Mouse (Mus musculus): Measurements from ENCODE around the gene Smarcc2. TPM values are rescaled to one million over a fixed set of nuclear protein-coding genes. Genes with fewer than 3 reads are reported as not detected.

Smarcc2 gene
- polyA plus RNA-seq, 1 experiment from 2014 or later, result 188 TPM

DNA sequence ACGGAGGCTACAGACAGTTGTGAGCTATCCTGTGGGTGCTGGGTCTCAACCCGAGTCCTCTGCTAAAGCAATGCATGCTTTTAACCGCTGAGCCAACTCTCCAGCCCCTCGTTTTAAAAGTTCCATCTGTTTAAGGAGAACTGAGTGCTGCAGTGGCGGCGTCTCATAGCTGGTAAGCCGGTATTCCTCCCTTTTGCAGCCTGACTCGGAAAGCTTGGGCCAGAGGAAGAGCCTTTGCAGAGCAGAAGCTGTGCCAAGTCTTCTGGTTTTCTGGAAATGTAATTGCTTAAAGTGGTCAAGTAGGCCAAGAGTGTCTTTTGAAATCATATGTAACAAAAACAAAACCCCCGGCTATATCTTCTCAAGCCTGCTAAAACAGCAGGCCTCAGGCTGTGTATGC, 49.2 kb downstream of the Smarcc2 start:
- no peak overlapping the region for H3K4me3 ChIP-seq
- H3K4me2 ChIP-seq (replicated peaks), result no peak overlapping the region
- WGBS, result 84% methylated on average over 9 of the region's 9 CpGs
- ATAC-seq (ENCODE audit: low FRiP score, low read depth), result no peak
- H3K9ac ChIP-seq (replicated peaks), result no peak overlapping the region
- peaks cover 12% of the 10 kb centered on the region; the same call in 1 of the 2 replicates for H3K36me3 ChIP-seq
- H3K27ac ChIP-seq (replicated peaks), result no peak overlapping the region
- H3K27me3 ChIP-seq, result no peaks in the 10 kb centered on the region
- 0 out of 2 replicates have a peak, but pooled peaks cover 4% of the 10 kb centered on the region for H3K9me3 ChIP-seq
- no peaks in the 10 kb centered on the region for H3K4me1 ChIP-seq

DNA sequence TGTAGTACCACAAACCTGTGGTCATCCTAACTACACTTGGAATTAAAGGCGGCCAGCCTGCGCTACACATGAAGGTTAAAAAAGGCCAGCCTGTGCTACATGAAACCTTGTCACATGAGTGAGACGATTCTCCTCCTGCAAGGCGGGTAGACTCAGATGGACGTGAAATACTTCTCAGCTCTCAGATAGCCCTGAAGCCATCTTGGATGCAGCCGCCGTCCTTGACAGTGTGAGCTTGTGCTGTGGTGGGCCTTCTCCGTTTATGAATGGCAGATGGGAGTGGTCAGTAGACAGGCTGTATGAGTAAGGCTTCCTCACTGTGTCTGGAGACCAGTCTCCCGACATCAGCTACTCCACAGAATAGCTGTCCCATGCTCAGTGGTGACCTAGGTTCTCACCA, 50.2 kb downstream of the Smarcc2 start:
- H3K4me3 ChIP-seq, result no peak overlapping the region
- no peak for ATAC-seq (ENCODE audit: low FRiP score, low read depth)
- no peak overlapping the region for H3K27ac ChIP-seq (replicated peaks)

DNA sequence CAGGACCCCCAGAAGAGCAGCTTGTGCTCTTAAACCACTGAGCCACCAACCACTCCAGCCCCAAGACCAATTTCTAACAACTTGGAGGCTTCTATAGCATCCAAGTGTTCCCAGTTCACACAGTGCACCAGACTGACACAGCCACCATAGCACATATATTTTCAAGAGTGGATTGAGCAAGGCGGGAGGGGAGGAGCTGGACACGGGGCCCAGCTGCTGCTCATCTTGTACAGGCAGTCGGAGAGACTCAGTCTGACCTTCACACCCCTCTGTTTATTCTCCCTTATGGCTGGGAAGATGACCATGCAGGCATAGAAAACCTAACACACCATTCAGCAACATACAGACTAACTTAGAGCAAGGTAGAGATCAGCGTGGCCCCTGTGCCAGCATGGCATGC, 50.8 kb downstream of the Smarcc2 start:
- WGBS, result 88% methylated on average over 4 of the region's 4 CpGs
- Histone ChIP-seq H3K4me2 (replicated peaks) (no peak overlapping the region), H3K36me3 (peaks cover 12% of the 10 kb centered on the region; the same call in 1 of the 2 replicates), H3K4me1 (no peaks in the 10 kb centered on the region), H3K27ac (replicated peaks) (no peak overlapping the region), H3K4me3 (no peak overlapping the region), H3K9ac (replicated peaks) (no peak overlapping the region), H3K9me3 (0 out of 2 replicates have a peak, but pooled peaks cover 4% of the 10 kb centered on the region), H3K27me3 (peaks cover under 1% of the 10 kb centered on the region; the same call in 1 of the 2 replicates)
- no peak for ATAC-seq (ENCODE audit: low FRiP score, low read depth)

More for the DNA sequence above, 50.2 kb downstream of the Smarcc2 start:
- 89% methylated on average over 9 of the region's 9 CpGs for WGBS
- Histone ChIP-seq H3K9me3 (0 out of 2 replicates have a peak, but pooled peaks cover 4% of the 10 kb centered on the region), H3K9ac (replicated peaks) (no peak overlapping the region), H3K4me2 (replicated peaks) (no peak overlapping the region), H3K36me3 (peaks cover 12% of the 10 kb centered on the region; the same call in 1 of the 2 replicates), H3K27me3 (no peaks in the 10 kb centered on the region), H3K4me1 (no peaks in the 10 kb centered on the region)

DNA sequence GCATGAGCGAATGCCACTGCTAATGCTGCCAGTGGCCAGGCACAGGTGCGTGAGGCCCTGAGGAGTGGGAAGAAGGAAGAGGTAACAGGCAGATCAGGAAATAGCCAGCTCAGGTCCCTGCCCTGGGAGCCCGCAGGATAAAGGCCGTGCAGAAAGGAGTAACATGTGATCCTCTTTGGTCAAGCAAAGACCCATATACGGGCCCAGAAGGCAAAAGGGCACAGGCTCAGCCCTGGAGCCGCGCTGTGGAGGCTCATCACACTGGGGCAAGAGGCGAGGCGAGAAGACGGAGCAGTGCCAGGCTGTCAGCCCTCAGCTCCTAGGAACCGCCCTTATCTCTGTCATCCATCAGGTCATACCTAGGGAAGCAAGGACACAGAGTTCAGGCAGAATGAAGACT, 51.3 kb downstream of the Smarcc2 start:
- H3K27me3 ChIP-seq, result peaks cover 5% of the 10 kb centered on the region
- H3K36me3 ChIP-seq, result peaks cover 15% of the 10 kb centered on the region; the same call in 1 of the 2 replicates
- H3K4me2 ChIP-seq (replicated peaks), result no peak overlapping the region
- WGBS, result 86% methylated on average over 11 of the region's 11 CpGs
- no peak overlapping the region for H3K27ac ChIP-seq (replicated peaks)
- no peak overlapping the region for H3K4me3 ChIP-seq
- no peak for ATAC-seq (ENCODE audit: low FRiP score, low read depth)
- H3K4me1 ChIP-seq, result no peaks in the 10 kb centered on the region
- H3K9ac ChIP-seq (replicated peaks), result no peak overlapping the region
- H3K9me3 ChIP-seq, result 0 out of 2 replicates have a peak, but pooled peaks cover 4% of the 10 kb centered on the region

DNA sequence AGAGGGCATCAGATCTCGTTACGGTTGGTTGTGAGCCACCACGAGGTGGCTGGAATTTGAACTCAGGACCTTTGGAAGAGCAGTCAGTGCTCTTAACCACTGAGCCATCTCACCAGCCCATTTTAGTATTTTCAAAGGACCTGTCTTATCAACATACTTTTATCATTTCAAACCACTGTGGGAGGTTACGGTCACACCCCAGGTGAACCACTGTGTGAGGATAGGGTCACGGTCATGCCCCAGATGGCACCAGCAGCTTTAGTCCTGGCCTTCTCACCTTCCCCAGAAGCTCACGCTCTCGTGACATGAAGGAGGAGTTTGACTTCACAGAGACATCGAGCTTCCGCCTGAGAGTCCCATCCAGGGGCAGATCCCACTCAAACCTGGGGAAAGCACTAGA, 52.1 kb downstream of the Smarcc2 start:
- Histone ChIP-seq H3K27ac (replicated peaks) (no peak overlapping the region), H3K4me3 (no peak overlapping the region), H3K9me3 (no peaks in the 10 kb centered on the region), H3K27me3 (peaks cover 13% of the 10 kb centered on the region), H3K4me1 (no peaks in the 10 kb centered on the region), H3K9ac (replicated peaks) (no peak overlapping the region), H3K36me3 (peaks cover 15% of the 10 kb centered on the region; the same call in 1 of the 2 replicates), H3K4me2 (replicated peaks) (no peak overlapping the region)
- 90% methylated on average over 9 of the region's 9 CpGs for WGBS
- ATAC-seq (ENCODE audit: low FRiP score, low read depth), result no peak

DNA sequence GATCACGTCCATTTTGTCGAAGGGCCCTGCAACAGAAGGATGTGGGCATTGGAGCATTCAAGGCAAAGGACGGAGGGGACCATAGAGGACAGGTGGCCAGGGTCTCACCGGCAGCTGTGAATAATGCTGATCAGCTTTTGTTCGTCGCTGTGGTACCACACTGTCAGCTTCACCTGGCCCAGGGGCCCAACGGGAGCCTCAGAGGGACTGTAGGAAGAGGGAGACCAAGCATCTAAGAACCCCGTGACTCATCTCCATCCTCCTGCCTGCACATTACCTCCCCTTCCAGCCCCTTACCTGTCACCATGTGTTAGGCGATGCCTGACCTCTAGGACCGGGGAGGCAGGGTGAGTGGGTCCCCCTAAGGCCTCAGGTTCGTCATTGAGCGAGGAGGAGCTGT, 52.7 kb downstream of the Smarcc2 start:
- no peak overlapping the region for H3K9ac ChIP-seq (replicated peaks)
- no peak for ATAC-seq (ENCODE audit: low FRiP score, low read depth)
- H3K36me3 ChIP-seq, result peaks cover 15% of the 10 kb centered on the region; the same call in 1 of the 2 replicates
- no peaks in the 10 kb centered on the region for H3K9me3 ChIP-seq
- no peak overlapping the region for H3K27ac ChIP-seq (replicated peaks)
- no peaks in the 10 kb centered on the region for H3K4me1 ChIP-seq
- WGBS, result 85% methylated on average over 12 of the region's 12 CpGs
- H3K4me2 ChIP-seq (replicated peaks), result no peak overlapping the region
- no peak overlapping the region for H3K4me3 ChIP-seq
- H3K27me3 ChIP-seq, result peaks cover 19% of the 10 kb centered on the region

DNA sequence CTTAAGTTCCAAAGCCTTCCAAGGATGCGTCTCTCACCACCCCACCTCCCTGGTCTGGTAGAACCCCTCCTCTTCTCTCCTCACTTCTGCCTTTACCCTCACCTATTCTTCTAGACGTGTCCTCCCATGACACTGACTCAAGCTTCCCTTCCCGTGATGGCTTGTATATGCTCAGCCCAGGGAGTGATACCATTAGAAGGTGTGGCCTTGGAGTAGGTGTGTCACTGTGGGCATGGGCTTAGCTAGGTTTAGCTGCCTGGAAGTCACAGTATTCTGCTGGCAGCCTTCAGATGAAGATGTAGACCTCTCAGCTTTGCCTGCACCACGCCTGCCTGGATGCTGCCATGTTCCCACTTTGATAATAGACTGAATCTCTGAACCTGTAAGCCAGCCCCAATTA, 56.0 kb downstream of the Smarcc2 start:
- Histone ChIP-seq H3K9me3 (no peaks in the 10 kb centered on the region), H3K27me3 (peaks cover 42% of the 10 kb centered on the region), H3K9ac (replicated peaks) (no peak overlapping the region), H3K4me2 (replicated peaks) (no peak overlapping the region), H3K4me3 (no peak overlapping the region), H3K4me1 (no peaks in the 10 kb centered on the region), H3K27ac (replicated peaks) (no peak overlapping the region), H3K36me3 (peaks cover 13% of the 10 kb centered on the region)
- WGBS, result 84% methylated on average over 4 of the region's 4 CpGs
- ATAC-seq (ENCODE audit: low FRiP score, low read depth), result no peak

DNA sequence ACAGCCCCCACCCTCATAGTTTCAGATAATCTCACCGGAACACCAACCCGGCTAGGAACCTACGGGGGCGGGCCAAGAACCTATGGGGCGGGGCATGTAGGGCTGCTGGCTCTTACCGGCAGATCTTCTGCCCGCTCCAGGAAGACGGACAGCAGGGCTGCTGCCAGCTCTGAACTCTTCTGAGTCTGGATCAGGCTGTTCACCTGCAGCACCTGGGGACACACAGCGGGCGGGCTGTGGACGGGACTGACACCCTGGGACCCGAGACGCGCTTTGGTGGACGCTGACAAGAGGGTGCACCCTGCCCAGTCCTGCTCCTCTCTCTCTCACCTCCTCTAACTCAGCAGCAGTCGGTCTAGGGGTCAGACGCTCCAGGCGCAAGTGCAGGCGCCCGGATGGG, 57.0 kb downstream of the Smarcc2 start:
- 12% methylated on average over 20 of the region's 20 CpGs for WGBS
- Histone ChIP-seq H3K4me3 (no peak overlapping the region), H3K27ac (replicated peaks) (no peak overlapping the region), H3K9me3 (no peaks in the 10 kb centered on the region), H3K4me1 (no peaks in the 10 kb centered on the region), H3K4me2 (replicated peaks) (no peak overlapping the region), H3K36me3 (peaks cover 6% of the 10 kb centered on the region; the same call in 1 of the 2 replicates), H3K27me3 (peaks cover 42% of the 10 kb centered on the region), H3K9ac (replicated peaks) (no peak overlapping the region)
- ATAC-seq (ENCODE audit: low FRiP score, low read depth), result no peak

DNA sequence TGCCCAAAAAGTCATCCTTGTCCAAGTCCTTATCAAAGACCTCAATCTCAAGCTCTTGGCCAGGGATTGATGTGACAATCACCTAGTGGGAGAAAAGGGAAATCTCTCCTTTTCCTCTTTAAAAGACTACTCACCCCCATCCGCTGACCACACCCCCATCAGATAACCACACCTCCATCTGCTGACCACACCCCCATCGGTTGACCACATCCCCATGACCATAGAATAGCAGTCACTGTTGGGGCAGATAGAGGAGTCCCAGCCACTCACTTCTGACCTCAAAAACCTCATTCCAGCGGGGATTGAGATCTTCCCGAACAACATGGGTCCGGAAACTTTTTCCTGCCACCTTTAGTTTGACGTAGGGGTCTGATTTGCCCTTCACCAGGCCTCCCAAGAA, 57.6 kb downstream of the Smarcc2 start:
- H3K9ac ChIP-seq (replicated peaks), result no peak overlapping the region
- no peak overlapping the region for H3K27ac ChIP-seq (replicated peaks)
- no peak for ATAC-seq (ENCODE audit: low FRiP score, low read depth)
- H3K27me3 ChIP-seq, result peaks cover 42% of the 10 kb centered on the region
- peaks cover 6% of the 10 kb centered on the region; the same call in 1 of the 2 replicates for H3K36me3 ChIP-seq
- no peak overlapping the region for H3K4me3 ChIP-seq
- no peaks in the 10 kb centered on the region for H3K9me3 ChIP-seq
- no peaks in the 10 kb centered on the region for H3K4me1 ChIP-seq
- H3K4me2 ChIP-seq (replicated peaks), result no peak overlapping the region
- WGBS, result 15% methylated on average over 6 of the region's 6 CpGs

DNA sequence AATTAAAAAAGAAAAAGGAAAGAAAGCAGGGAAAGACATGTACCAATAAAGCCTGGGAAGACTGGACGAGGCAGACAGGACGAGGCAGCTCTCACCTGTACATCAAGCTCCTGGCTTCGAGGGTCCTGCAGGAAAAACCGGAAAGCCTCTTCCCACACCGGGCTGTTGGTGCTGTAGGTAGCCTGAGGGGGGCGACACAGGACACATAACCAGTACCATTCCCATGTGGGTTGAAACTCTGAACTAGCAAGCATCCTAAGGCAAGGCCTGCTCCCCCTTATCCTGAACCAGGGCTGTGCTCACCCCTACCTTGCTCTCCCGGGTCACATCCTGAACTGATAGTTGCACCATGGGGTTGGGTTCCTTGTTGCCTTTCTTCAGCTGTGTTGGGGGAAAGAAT, 59.8 kb downstream of the Smarcc2 start:
- no peak; the same call in 1 of the 2 replicates for ATAC-seq (ENCODE audit: low FRiP score, low read depth)
- no peak overlapping the region for H3K9ac ChIP-seq (replicated peaks)
- H3K36me3 ChIP-seq, result peaks cover 6% of the 10 kb centered on the region; the same call in 1 of the 2 replicates
- no peak overlapping the region for H3K4me3 ChIP-seq
- WGBS, result 73% methylated on average over 7 of the region's 7 CpGs
- H3K4me2 ChIP-seq (replicated peaks), result no peak overlapping the region
- H3K27ac ChIP-seq (replicated peaks), result no peak overlapping the region
- H3K9me3 ChIP-seq, result no peaks in the 10 kb centered on the region
- H3K27me3 ChIP-seq, result peaks cover 62% of the 10 kb centered on the region
- no peaks in the 10 kb centered on the region for H3K4me1 ChIP-seq

DNA sequence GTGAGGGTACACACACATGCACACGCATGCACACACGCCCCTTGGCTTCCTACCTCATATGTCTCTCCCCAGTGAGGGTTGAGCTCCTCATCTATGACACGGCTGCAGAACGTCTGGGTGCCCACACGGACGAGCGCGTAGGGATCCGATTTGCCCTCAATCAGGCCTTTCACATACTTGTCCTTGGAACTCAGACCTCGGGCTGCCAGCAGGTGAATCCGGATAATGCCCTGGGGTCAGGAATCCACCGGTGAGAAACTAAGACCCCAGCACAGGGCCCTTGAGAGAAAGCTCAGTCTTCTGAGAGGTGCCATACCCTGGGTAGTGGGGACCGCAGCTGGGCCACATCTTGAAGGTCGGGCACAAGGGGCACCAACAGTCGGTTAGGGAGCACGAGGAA, 61.5 kb downstream of the Smarcc2 start:
- Histone ChIP-seq H3K36me3 (peaks cover 3% of the 10 kb centered on the region; the same call in 1 of the 2 replicates), H3K4me2 (replicated peaks) (no peak overlapping the region), H3K4me1 (peaks cover 12% of the 10 kb centered on the region; the same call in 1 of the 2 replicates), H3K4me3 (no peak overlapping the region), H3K27me3 (peaks cover 70% of the 10 kb centered on the region), H3K9ac (replicated peaks) (no peak overlapping the region), H3K9me3 (no peaks in the 10 kb centered on the region), H3K27ac (replicated peaks) (no peak overlapping the region)
- ATAC-seq (ENCODE audit: low FRiP score, low read depth), result no peak
- 85% methylated on average over 16 of the region's 16 CpGs for whole genome bisulfite sequencing

DNA sequence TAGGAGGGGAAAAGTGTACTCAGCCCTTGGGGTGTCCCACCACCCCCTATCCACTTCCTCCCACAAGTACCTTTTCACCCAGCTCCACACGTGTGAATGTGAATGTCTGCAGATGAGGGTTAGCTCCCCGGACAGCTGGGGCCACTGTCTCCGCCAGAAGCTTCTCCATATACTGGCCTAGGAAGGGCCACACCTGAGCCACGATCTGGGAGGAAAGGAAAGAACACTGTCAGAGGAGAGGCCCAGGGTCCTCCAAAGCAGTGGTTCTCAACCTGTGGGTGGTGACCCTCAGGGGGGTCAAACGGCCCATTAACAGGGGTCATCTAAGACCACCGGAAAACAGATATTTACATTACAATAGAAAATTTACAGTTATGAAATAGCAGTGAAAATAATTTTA, 63.3 kb downstream of the Smarcc2 start:
- no peaks in the 10 kb centered on the region for H3K9me3 ChIP-seq
- peaks cover 60% of the 10 kb centered on the region for H3K27me3 ChIP-seq
- peaks cover 3% of the 10 kb centered on the region; the same call in 1 of the 2 replicates for H3K36me3 ChIP-seq
- H3K4me1 ChIP-seq, result peaks cover 18% of the 10 kb centered on the region; the same call in 1 of the 2 replicates
- H3K9ac ChIP-seq (replicated peaks), result no peak overlapping the region
- H3K4me2 ChIP-seq (replicated peaks), result no peak overlapping the region
- no peak for ATAC-seq (ENCODE audit: low FRiP score, low read depth)
- no peak overlapping the region for H3K4me3 ChIP-seq
- H3K27ac ChIP-seq (replicated peaks), result no peak overlapping the region
- WGBS, result 82% methylated on average over 6 of the region's 6 CpGs

All from midbrain, embryonic 12.5 days (tissue).